Mouse (Mus musculus) intestine, embryonic 16.5 days (tissue): Measurements from ENCODE around the gene Il25. TPM values are rescaled to one million over a fixed set of nuclear protein-coding genes. Genes with fewer than 3 reads are reported as not detected.
"Not testable (repeated sequence)": the region's sequence is repeated elsewhere in the genome, so short reads cannot be mapped to it uniquely, and the experiment has no call there.

Source experiments
- ATAC-seq: fragments of 200-750 bp; cut with Nextera tagmentation; 2 replicates; pipeline ENCODE4 v1.8.0; 2017; ENCODE audit warnings: moderate TSS enrichment, moderate library complexity
- H3K27ac ChIP-seq: fragments of 300-500 bp; sonication (generic); 2 replicates; pipeline ENCODE4 v1.5.1; 2014; ENCODE audit warnings: mild to moderate bottlenecking, low read length
- H3K27me3 ChIP-seq: fragments of 300-500 bp; sonication (generic); replicated peaks from 2 replicates; pipeline ENCODE4 v1.6.1; 2014; ENCODE audit warnings: low read length, control low read depth, mixed read lengths; ENCODE audit not compliant: control insufficient read depth, insufficient read depth
- H3K36me3 ChIP-seq: fragments of 300-500 bp; sonication (generic); 2 replicates; pipeline ENCODE4 v1.6.1; 2014; ENCODE audit warnings: low read length, control low read depth; ENCODE audit not compliant: control insufficient read depth, insufficient read depth
- H3K4me1 ChIP-seq: fragments of 300-500 bp; sonication (generic); 2 replicates; pipeline ENCODE4 v1.6.1; 2014; ENCODE audit warnings: low read length, control low read depth, mixed read lengths; ENCODE audit not compliant: control insufficient read depth, insufficient read depth
- H3K4me2 ChIP-seq: fragments of 300-500 bp; sonication (generic); 2 replicates; pipeline ENCODE4 v1.6.1; 2014; ENCODE audit warnings: low read depth, low read length, control low read depth
- H3K4me3 ChIP-seq: fragments of 300-500 bp; sonication (generic); 2 replicates; pipeline ENCODE4 v1.5.1; 2014; ENCODE audit warnings: mild to moderate bottlenecking, low read length
- H3K9ac ChIP-seq: fragments of 300-500 bp; sonication (generic); 2 replicates; pipeline ENCODE4 v1.6.1; 2014; ENCODE audit warnings: low read depth, low read length
- H3K9me3 ChIP-seq: fragments of 300-500 bp; sonication (generic); 2 replicates; pipeline ENCODE4 v1.6.1; 2016; ENCODE audit warnings: low read length, control low read depth; ENCODE audit not compliant: control insufficient read depth
- WGBS: fragments of 180-500 bp; shearing (Covaris S2); extraction: QIAGEN DNeasy Blood & Tissue Kit; methylation state at CpG from one replicate; pipeline ENCODE4 v1.1.7; 2014; 5-methylcytosine and 5-hydroxymethylcytosine counted together
- polyA plus RNA-seq: library from polyadenylated mRNA; unstranded; fragments of >200 nt; fragmentation: Nextera tagmentation; extraction: Ambion mirVana; gene quantifications from 2 replicates; pipeline ENCODE4 v1.2.1, GENCODE M21; 2015

Gene Il25
- polyA plus RNA-seq, 1 experiment from 2014 or later, result not detected

GRCm38 (mm10) chr14:54959853-54960613, 27.5 kb downstream of the Il25 start:
- WGBS, result 91% methylated on average over 12 of the region's 12 CpGs
- H3K4me2 ChIP-seq, H3K36me3 ChIP-seq, H3K4me1 ChIP-seq, H3K27me3 ChIP-seq, H3K9ac ChIP-seq, ATAC-seq, H3K4me3 ChIP-seq, H3K27ac ChIP-seq, H3K9me3 ChIP-seq: not testable (repeated sequence)

GRCm38 (mm10) chr14:54960769-54961168, 28.3 kb downstream of the Il25 start:
- no peak for ATAC-seq
- Histone ChIP-seq H3K36me3 (no peaks in the 10 kb centered on the region), H3K4me3 (no peak overlapping the region), H3K4me2 (no peak overlapping the region), H3K4me1 (no peaks in the 10 kb centered on the region), H3K27me3 (no peaks in the 10 kb centered on the region), H3K9me3 (no peaks in the 10 kb centered on the region), H3K27ac (no peak overlapping the region), H3K9ac (no peak overlapping the region)
- 69% methylated on average over 10 of the region's 10 CpGs for WGBS

GRCm38 (mm10) chr14:54961487-54961886, 29.0 kb downstream of the Il25 start:
- H3K4me1 ChIP-seq, result no peaks in the 10 kb centered on the region
- H3K27me3 ChIP-seq, result no peaks in the 10 kb centered on the region
- H3K36me3 ChIP-seq, result no peaks in the 10 kb centered on the region
- no peak overlapping the region for H3K4me2 ChIP-seq
- no peak overlapping the region for H3K9ac ChIP-seq
- no peak overlapping the region for H3K27ac ChIP-seq
- no peak overlapping the region for H3K4me3 ChIP-seq
- 77% methylated on average over 5 of the region's 5 CpGs for WGBS
- H3K9me3 ChIP-seq, result no peaks in the 10 kb centered on the region
- no peak for ATAC-seq

GRCm38 (mm10) chr14:54962714-54963113, 30.2 kb downstream of the Il25 start:
- Histone ChIP-seq H3K27ac (no peak overlapping the region), H3K36me3 (no peaks in the 10 kb centered on the region), H3K4me1 (no peaks in the 10 kb centered on the region), H3K27me3 (no peaks in the 10 kb centered on the region), H3K9me3 (no peaks in the 10 kb centered on the region), H3K4me2 (no peak overlapping the region), H3K4me3 (no peak overlapping the region), H3K9ac (no peak overlapping the region)
- ATAC-seq, result no peak
- WGBS, result 72% methylated on average over 7 of the region's 7 CpGs

GRCm38 (mm10) chr14:54963727-54964126, 31.2 kb downstream of the Il25 start:
- H3K9me3 ChIP-seq, result no peaks in the 10 kb centered on the region
- no peaks in the 10 kb centered on the region for H3K27me3 ChIP-seq
- H3K4me1 ChIP-seq, result no peaks in the 10 kb centered on the region
- no peak overlapping the region for H3K4me2 ChIP-seq
- no peak overlapping the region for H3K27ac ChIP-seq
- no peak overlapping the region for H3K4me3 ChIP-seq
- 90% methylated on average over 11 of the region's 11 CpGs for WGBS
- H3K36me3 ChIP-seq, result no peaks in the 10 kb centered on the region
- no peak for ATAC-seq
- H3K9ac ChIP-seq, result no peak overlapping the region

GRCm38 (mm10) chr14:54965044-54965443, 32.5 kb downstream of the Il25 start:
- no peaks in the 10 kb centered on the region for H3K36me3 ChIP-seq
- H3K9me3 ChIP-seq, result no peaks in the 10 kb centered on the region
- H3K4me1 ChIP-seq, result no peaks in the 10 kb centered on the region
- no peaks in the 10 kb centered on the region for H3K27me3 ChIP-seq
- ATAC-seq, result no peak
- H3K27ac ChIP-seq, result no peak overlapping the region
- no peak overlapping the region for H3K9ac ChIP-seq
- H3K4me3 ChIP-seq, result no peak overlapping the region
- H3K4me2 ChIP-seq, result no peak overlapping the region
- 74% methylated on average over 15 of the region's 15 CpGs for WGBS

GRCm38 (mm10) chr14:54965631-54966030, 33.1 kb downstream of the Il25 start:
- Histone ChIP-seq H3K4me1 (no peaks in the 10 kb centered on the region), H3K4me2 (no peak overlapping the region), H3K27me3 (no peaks in the 10 kb centered on the region), H3K27ac (no peak overlapping the region), H3K4me3 (no peak overlapping the region), H3K9ac (no peak overlapping the region), H3K9me3 (no peaks in the 10 kb centered on the region), H3K36me3 (no peaks in the 10 kb centered on the region)
- 57% methylated on average over 6 of the region's 6 CpGs for WGBS
- no peak for ATAC-seq

- WGBS, result 63% methylated on average over 7 of the region's 7 CpGs
Observed at GRCm38 (mm10) chr14:54966320-54966977, 34.0 kb downstream of the Il25 start, which contains the start of gene Myh6. Myh6 (minus strand) TSS chr14:54966927.

GRCm38 (mm10) chr14:54967874-54968273, 35.4 kb downstream of the Il25 start:
- Histone ChIP-seq H3K27ac (no peak overlapping the region), H3K4me3 (no peak overlapping the region), H3K9me3 (no peaks in the 10 kb centered on the region), H3K9ac (no peak overlapping the region), H3K4me1 (no peaks in the 10 kb centered on the region), H3K36me3 (no peaks in the 10 kb centered on the region), H3K4me2 (no peak overlapping the region), H3K27me3 (no peaks in the 10 kb centered on the region)
- no peak for ATAC-seq
- WGBS, result 94% methylated on average over 3 of the region's 3 CpGs

More at GRCm38 (mm10) chr14:54966320-54966977, 34.0 kb downstream of the Il25 start, which contains the start of gene Myh6:
- H3K27me3 ChIP-seq, result no peaks in the 10 kb centered on the region
- no peaks in the 10 kb centered on the region for H3K4me1 ChIP-seq
- H3K4me2 ChIP-seq, result no peak within 1 kb of the TSS
- no peak within 1 kb of the TSS for H3K27ac ChIP-seq
- H3K9ac ChIP-seq, result no peak within 1 kb of the TSS
- H3K4me3 ChIP-seq, result no peak within 1 kb of the TSS
- no peaks in the 10 kb centered on the region for H3K36me3 ChIP-seq
- no peak for ATAC-seq
- no peaks in the 10 kb centered on the region for H3K9me3 ChIP-seq
